Comparison of ENCODE assay signal across 10 mouse cellular contexts in the genomic region with DNA sequence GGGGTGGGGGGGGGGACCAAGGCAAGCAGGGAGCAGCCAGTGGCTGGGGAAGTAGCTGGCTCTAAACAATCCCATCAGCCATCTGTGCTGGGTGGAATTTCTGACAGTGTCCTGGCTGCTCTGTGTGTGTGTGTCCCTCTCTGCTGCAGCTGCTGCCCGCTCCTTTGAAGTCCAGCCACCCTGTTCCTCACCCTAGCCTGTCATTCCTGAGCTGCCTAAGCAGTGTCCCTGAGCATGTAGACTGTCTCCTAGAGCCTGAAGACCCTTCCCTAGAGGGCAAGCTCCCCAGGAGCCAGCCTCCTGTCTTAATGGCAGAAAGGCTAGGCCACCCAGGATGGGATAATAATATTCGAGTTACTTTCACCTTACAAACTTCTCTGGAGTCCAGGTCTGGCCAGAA. TPM values are rescaled to one million over a fixed set of nuclear protein-coding genes. Genes with fewer than 3 reads are reported as not detected.
A peak's percentile ranks its signal among the peaks of the same experiment; 100 is the strongest.
DNase-seq lines count a peak whose midpoint lies in the region; ATAC-seq and TF ChIP-seq lines count a peak whose summit lies in the region.
"Had no signal": no experiment of that assay in that cellular context is flagged by ENCODE, and none has a peak within 500 bp of the region (broad histone marks: within the 10 kb centered on the region; RNA-seq: fewer than 3 reads in every experiment).

No protein-coding gene starts in this region.

- no peak overlapping the region for H3K4me3 ChIP-seq in lung, embryonic 14.5 days (ENCODE audit: low read depth, low read length)
- H3K4me3 ChIP-seq in lung, adult 2 months (replicated peaks; ENCODE audit: extremely low read depth, low read depth, low read length) = no peak overlapping the region
- no peak overlapping the region for H3K4me3 ChIP-seq in heart, embryonic 14.5 days (ENCODE audit: control insufficient read depth in 1 of 2, insufficient read depth in 1 of 2, low read depth in 1 of 2, low read length in 2 of 2)
- no peak overlapping the region for H3K4me3 ChIP-seq in midbrain, postnatal 0 days (ENCODE audit: low read depth, low read length)

- no peaks in the 10 kb centered on the region for H3K27me3 ChIP-seq in lung, embryonic 14.5 days (ENCODE audit: insufficient read depth, low read length)
- no peaks in the 10 kb centered on the region for H3K27me3 ChIP-seq in heart, embryonic 14.5 days (ENCODE audit: control insufficient read depth, insufficient read depth, low read length)
- H3K27me3 ChIP-seq in midbrain, postnatal 0 days (ENCODE audit: insufficient read depth, low read length) = no peaks in the 10 kb centered on the region

- peak; percentile 59 for DNase-seq in embryo, embryonic 10 days (ENCODE audit: low spot score)
- no peak for DNase-seq in embryo, embryonic 9.5 days (ENCODE audit: extremely low spot score)
- DNase-seq in lung, embryonic 14.5 days = peak; percentile 74
- no peak for DNase-seq in lung, adult 2 months
- peak; percentile 34 for DNase-seq in midbrain, postnatal 0 days (ENCODE audit: low spot score)
- no peak for DNase-seq in urinary bladder, postnatal 4 days (ENCODE audit: low spot score in 2 of 2)
- no peak for DNase-seq in frontal cortex, postnatal 36 days (ENCODE audit: low spot score in 2 of 2)
- DNase-seq: left cerebral cortex, postnatal 4 days; thymus, postnatal 36 days had no signal

- H3K36me3 ChIP-seq in lung, embryonic 14.5 days (ENCODE audit: insufficient read depth) = no peaks in the 10 kb centered on the region
- H3K36me3 ChIP-seq in heart, embryonic 14.5 days (ENCODE audit: control insufficient read depth, insufficient read depth, low read length) = no peaks in the 10 kb centered on the region
- no peaks in the 10 kb centered on the region for H3K36me3 ChIP-seq in midbrain, postnatal 0 days (ENCODE audit: insufficient read depth, low read length)

- H3K9me3 ChIP-seq in lung, embryonic 14.5 days (ENCODE audit: low read depth, low read length) = no peaks in the 10 kb centered on the region
- no peaks in the 10 kb centered on the region for H3K9me3 ChIP-seq in heart, embryonic 14.5 days (ENCODE audit: control insufficient read depth, low read length)
- no peaks in the 10 kb centered on the region for H3K9me3 ChIP-seq in midbrain, postnatal 0 days (ENCODE audit: low read length)

- no peak; the same call in 1 of the 2 replicates for TF ChIP-seq POLR2A in lung, adult 2 months (IDR thresholded peaks at IDR 0.05; ENCODE audit: borderline replicate concordance, extremely low read depth, low read depth, low read length)

- no peak overlapping the region for H3K4me2 ChIP-seq in lung, embryonic 14.5 days
- H3K4me2 ChIP-seq in heart, embryonic 14.5 days (ENCODE audit: low read length) = no peak overlapping the region
- H3K4me2 ChIP-seq in midbrain, postnatal 0 days (ENCODE audit: low read depth, low read length, poor library complexity, severe bottlenecking) = no peak overlapping the region

- no peak for TF ChIP-seq CTCF in lung, embryonic 14.5 days (IDR thresholded peaks at IDR 0.05; ENCODE audit: low read depth)
- TF ChIP-seq CTCF in lung, adult 2 months (IDR thresholded peaks at IDR 0.05; ENCODE audit: insufficient read depth, low read length) = no peak
- TF ChIP-seq CTCF in midbrain, postnatal 0 days (IDR thresholded peaks at IDR 0.05) = no peak

- peak overlapping the region; percentile 89 for H3K27ac ChIP-seq in lung, embryonic 14.5 days (ENCODE audit: low read depth)
- H3K27ac ChIP-seq in heart, embryonic 14.5 days (replicated peaks in 1 of 2; ENCODE audit: control insufficient read depth in 1 of 2, insufficient read depth in 1 of 2, low read depth in 2 of 2, low read length in 2 of 2) = peak overlapping the region; percentile 50 to 80
- H3K27ac ChIP-seq in midbrain, postnatal 0 days (ENCODE audit: low read depth, low read length) = no peak overlapping the region

- peaks cover 73% of the 10 kb centered on the region for H3K4me1 ChIP-seq in lung, embryonic 14.5 days (ENCODE audit: insufficient read depth)
- peaks cover 40% of the 10 kb centered on the region for H3K4me1 ChIP-seq in lung, adult 2 months (ENCODE audit: control insufficient read depth, insufficient read depth, low read length)
- H3K4me1 ChIP-seq in heart, embryonic 14.5 days (ENCODE audit: control insufficient read depth in 2 of 2, insufficient read depth in 2 of 2, low read length in 2 of 2) = peaks cover 66 to 84% of the 10 kb centered on the region in 2 experiments
- H3K4me1 ChIP-seq in midbrain, postnatal 0 days (ENCODE audit: insufficient read depth, low read length) = peaks cover 13% of the 10 kb centered on the region

- H3K9ac ChIP-seq in lung, embryonic 14.5 days = peak overlapping the region; percentile 18; the same call in 1 of the 2 replicates
- H3K9ac ChIP-seq in heart, embryonic 14.5 days (ENCODE audit: low read length) = peak overlapping the region; percentile 22; the same call in 1 of the 2 replicates
- H3K9ac ChIP-seq in midbrain, postnatal 0 days (replicated peaks; ENCODE audit: low read length, poor library complexity, severe bottlenecking) = no peak overlapping the region

- peak; percentile 56 for ATAC-seq in lung, embryonic 14.5 days (ENCODE audit: insufficient read depth)
- ATAC-seq in heart, embryonic 14.5 days (ENCODE audit: insufficient number of reproducible peaks, insufficient read depth, low FRiP score, low read depth) = no peak
- ATAC-seq in midbrain, postnatal 0 days (ENCODE audit: low FRiP score) = no peak

- WGBS in lung, embryonic 14.5 days = 20% methylated on average over 2 of the region's 2 CpGs
- WGBS in lung, adult 2 months = 22% methylated on average over 2 of the region's 2 CpGs
- WGBS in heart, embryonic 14.5 days = 56% methylated on average over 2 of the region's 2 CpGs
- 62% methylated on average over 2 of the region's 2 CpGs for WGBS in midbrain, postnatal 0 days

RNA-seq across cellular contexts. Expression of gene Mrps23, which starts 47.8 kb away (rescaled TPM):
- 55.1 and 57.6 TPM in 2 replicates for polyA plus RNA-seq in lung, embryonic 14.5 days (2014; fragmentation: Nextera tagmentation; extraction: Ambion mirVana)
- 23.3 and 39.0 TPM in 2 replicates for polyA plus RNA-seq in lung, adult 2 months (2012; rRNA removed)
- 95.0 and 97.4 TPM in 2 replicates for polyA plus RNA-seq in heart, embryonic 14.5 days (2014; fragmentation: Nextera tagmentation; extraction: Ambion mirVana)
- total RNA-seq in midbrain, postnatal 0 days (2014; rRNA removed) = 29.4 and 35.5 TPM in 2 replicates
- 63.0 and 63.2 TPM in 2 replicates for polyA plus RNA-seq in midbrain, postnatal 0 days (2015; fragmentation: Nextera tagmentation; extraction: Ambion mirVana)

RNA-seq across cellular contexts. Expression of gene Cuedc1, which starts 58.5 kb away (rescaled TPM):
- 14.1 and 16.8 TPM in 2 replicates for polyA plus RNA-seq in lung, embryonic 14.5 days (2014; fragmentation: Nextera tagmentation; extraction: Ambion mirVana)
- 40.7 and 42.9 TPM in 2 replicates for polyA plus RNA-seq in lung, adult 2 months (2012; rRNA removed)
- 14.3 and 17.0 TPM in 2 replicates for polyA plus RNA-seq in heart, embryonic 14.5 days (2014; fragmentation: Nextera tagmentation; extraction: Ambion mirVana)
- total RNA-seq in midbrain, postnatal 0 days (2014; rRNA removed) = 38.8 and 40.2 TPM in 2 replicates
- polyA plus RNA-seq in midbrain, postnatal 0 days (2015; fragmentation: Nextera tagmentation; extraction: Ambion mirVana) = 32.7 and 37.5 TPM in 2 replicates

Comparison
In these comparisons a context has a peak if more than half of its experiments do, and no peak if none do; other contexts are left out.
1. DNase-seq: peak in embryo, embryonic 10 days (single experiment), lung, embryonic 14.5 days (single experiment) and midbrain, postnatal 0 days (single experiment); none in embryo, embryonic 9.5 days (single experiment), lung, adult 2 months (single experiment), urinary bladder, postnatal 4 days (0 of 2) and frontal cortex, postnatal 36 days (0 of 2).